Mouse (Mus musculus): Measurements from ENCODE around the gene Slc25a21. TPM values are rescaled to one million over a fixed set of nuclear protein-coding genes. Genes with fewer than 3 reads are reported as not detected.

Slc25a21 gene
- polyA plus RNA-seq, 1 experiment = 0.77 TPM

- Histone ChIP-seq H3K27ac (ENCODE audit: insufficient read depth, low read length) (no peak overlapping the region), H3K4me3 (ENCODE audit: insufficient read depth, low read length) (no peak overlapping the region), H3K4me1 (ENCODE audit: control insufficient read depth, insufficient read depth, low read length) (no peaks in the 10 kb centered on the region)
- TF ChIP-seq CTCF (IDR thresholded peaks at IDR 0.05; ENCODE audit: extremely low read depth, insufficient read depth, low read length) = no peak
- no peak for TF ChIP-seq POLR2A (IDR thresholded peaks at IDR 0.05; ENCODE audit: extremely low read depth, insufficient read depth, low read length)
Observed at GRCm38 (mm10) chr12:56773941-56774340, 423.3 kb downstream of the Slc25a21 start.

DNA sequence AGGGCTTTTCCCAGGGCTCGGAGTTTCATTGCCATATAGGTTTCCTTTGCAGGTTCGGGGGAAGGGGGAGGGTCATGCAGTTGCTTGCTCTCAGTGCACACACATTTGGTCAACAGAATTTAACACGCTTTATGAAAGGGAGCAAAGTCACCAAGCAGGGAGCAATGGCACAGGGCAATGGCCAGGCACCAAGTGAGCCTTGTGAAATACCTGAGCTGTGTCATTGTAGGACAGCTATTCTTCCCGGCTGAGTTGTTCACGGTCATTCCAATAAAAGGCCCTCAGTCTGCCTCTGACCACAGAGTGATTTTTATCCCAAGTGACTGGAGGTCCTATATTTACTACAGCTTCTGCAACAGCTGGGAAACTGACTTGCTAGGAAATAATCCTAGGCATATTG, 427.9 kb downstream of the Slc25a21 start:
- no peaks in the 10 kb centered on the region for H3K4me1 ChIP-seq (ENCODE audit: control insufficient read depth, insufficient read depth, low read length)
- no peak overlapping the region for H3K4me3 ChIP-seq (ENCODE audit: insufficient read depth, low read length)
- TF ChIP-seq CTCF (IDR thresholded peaks at IDR 0.05; ENCODE audit: extremely low read depth, insufficient read depth, low read length) (no peak), POLR2A (IDR thresholded peaks at IDR 0.05; ENCODE audit: extremely low read depth, insufficient read depth, low read length) (no peak)
- H3K27ac ChIP-seq (ENCODE audit: insufficient read depth, low read length) = no peak overlapping the region

GRCm38 (mm10) chr12:56767474-56767873, 429.8 kb downstream of the Slc25a21 start:
- Histone ChIP-seq H3K4me1 (ENCODE audit: control insufficient read depth, insufficient read depth, low read length) (no peaks in the 10 kb centered on the region), H3K4me3 (ENCODE audit: insufficient read depth, low read length) (no peak overlapping the region), H3K27ac (ENCODE audit: insufficient read depth, low read length) (no peak overlapping the region)
- TF ChIP-seq CTCF (IDR thresholded peaks at IDR 0.05; ENCODE audit: extremely low read depth, insufficient read depth, low read length) = no peak
- TF ChIP-seq POLR2A (IDR thresholded peaks at IDR 0.05; ENCODE audit: extremely low read depth, insufficient read depth, low read length) = no peak

GRCm38 (mm10) chr12:56737104-56737503, 460.2 kb downstream of the Slc25a21 start:
- Histone ChIP-seq H3K4me1 (ENCODE audit: control insufficient read depth, insufficient read depth, low read length) (no peaks in the 10 kb centered on the region), H3K4me3 (ENCODE audit: insufficient read depth, low read length) (no peak overlapping the region), H3K27ac (ENCODE audit: insufficient read depth, low read length) (no peak overlapping the region)
- no peak for TF ChIP-seq POLR2A (IDR thresholded peaks at IDR 0.05; ENCODE audit: extremely low read depth, insufficient read depth, low read length)
- no peak for TF ChIP-seq CTCF (IDR thresholded peaks at IDR 0.05; ENCODE audit: extremely low read depth, insufficient read depth, low read length)

GRCm38 (mm10) chr12:56727631-56728030, 469.6 kb downstream of the Slc25a21 start:
- H3K4me1 ChIP-seq (ENCODE audit: control insufficient read depth, insufficient read depth, low read length) = no peaks in the 10 kb centered on the region
- H3K4me3 ChIP-seq (ENCODE audit: insufficient read depth, low read length) = no peak overlapping the region
- TF ChIP-seq POLR2A (IDR thresholded peaks at IDR 0.05; ENCODE audit: extremely low read depth, insufficient read depth, low read length) (no peak), CTCF (IDR thresholded peaks at IDR 0.05; ENCODE audit: extremely low read depth, insufficient read depth, low read length) (no peak)
- no peak overlapping the region for H3K27ac ChIP-seq (ENCODE audit: insufficient read depth, low read length)

DNA sequence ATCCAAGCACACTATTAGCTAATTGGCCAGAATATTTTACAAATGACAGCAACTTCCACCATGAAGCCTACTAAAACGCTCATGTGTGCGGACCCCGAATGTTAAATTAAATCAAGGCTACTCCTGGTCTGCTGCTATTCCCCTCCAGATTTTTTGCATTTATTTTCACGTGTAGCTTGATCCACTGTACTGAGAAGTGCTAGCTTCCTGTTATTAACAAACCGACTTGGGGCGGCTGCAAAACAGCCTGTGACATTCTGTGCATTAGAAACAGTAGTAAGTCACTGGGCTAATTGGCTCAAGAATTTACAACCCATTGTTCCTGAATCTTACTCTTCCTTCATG, 478.6 kb downstream of the Slc25a21 start:
- TF ChIP-seq POLR2A (IDR thresholded peaks at IDR 0.05; ENCODE audit: extremely low read depth, insufficient read depth, low read length) (no peak), CTCF (IDR thresholded peaks at IDR 0.05; ENCODE audit: extremely low read depth, insufficient read depth, low read length) (no peak)
- no peak overlapping the region for H3K27ac ChIP-seq (ENCODE audit: insufficient read depth, low read length)
- H3K4me1 ChIP-seq (ENCODE audit: control insufficient read depth, insufficient read depth, low read length) = no peaks in the 10 kb centered on the region
- no peak overlapping the region for H3K4me3 ChIP-seq (ENCODE audit: insufficient read depth, low read length)

DNA sequence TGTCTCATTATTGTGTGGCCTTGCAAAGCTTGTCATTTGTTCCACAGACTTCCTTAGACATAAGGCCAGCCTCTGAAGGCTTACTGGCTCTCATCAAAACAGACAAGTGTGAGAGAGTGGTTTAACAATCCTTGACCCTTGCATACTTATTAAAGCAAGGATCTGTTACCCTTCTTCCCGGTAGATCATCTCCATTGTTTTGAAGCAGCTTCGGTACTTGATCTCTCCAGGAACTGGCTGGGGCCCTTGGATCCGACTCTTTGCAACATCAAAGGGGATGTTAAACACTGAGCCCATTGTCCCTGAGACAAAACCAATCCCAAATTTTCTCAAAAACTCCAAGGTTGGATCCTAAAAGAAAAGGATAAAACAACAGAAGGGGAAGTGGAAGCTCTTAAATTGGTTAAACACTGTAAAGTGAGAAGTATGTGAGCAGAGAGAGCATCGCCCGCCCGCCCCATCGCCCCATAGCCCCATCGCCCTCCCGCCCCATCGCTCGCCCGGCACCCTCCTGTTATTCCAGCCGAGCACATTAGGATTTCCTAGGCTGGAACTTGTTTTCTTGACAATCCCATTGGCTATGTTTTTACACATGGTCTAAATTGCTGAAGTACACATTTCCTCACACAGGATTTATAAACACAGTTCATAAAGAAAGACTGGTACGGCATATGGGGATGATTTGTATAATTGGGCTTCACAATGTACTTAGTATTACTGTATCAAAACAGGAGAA, 479.1 kb downstream of the Slc25a21 start:
- TF ChIP-seq CTCF (IDR thresholded peaks at IDR 0.05; ENCODE audit: extremely low read depth, insufficient read depth, low read length) = no peak
- Histone ChIP-seq H3K27ac (ENCODE audit: insufficient read depth, low read length) (no peak overlapping the region), H3K4me3 (ENCODE audit: insufficient read depth, low read length) (no peak overlapping the region), H3K4me1 (ENCODE audit: control insufficient read depth, insufficient read depth, low read length) (no peaks in the 10 kb centered on the region)

DNA sequence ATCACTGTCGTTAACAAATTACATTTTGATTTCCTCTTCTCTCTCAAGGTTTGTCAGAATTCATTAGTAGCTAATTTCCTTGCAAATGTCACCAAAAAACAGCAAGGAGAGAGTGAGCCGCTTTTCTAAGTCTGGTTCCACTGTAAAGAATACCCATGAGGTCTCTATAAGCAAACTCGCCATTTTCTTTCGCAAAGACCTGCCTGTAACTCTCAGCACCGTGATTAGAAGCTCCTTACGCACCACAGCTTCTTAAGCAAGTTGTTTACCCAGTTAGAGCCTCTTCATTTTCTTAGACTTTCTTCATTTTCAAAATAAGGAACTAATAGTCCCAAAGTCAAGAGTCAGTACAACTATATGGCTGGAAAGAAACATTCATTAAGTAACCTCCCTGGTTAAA, 496.3 kb downstream of the Slc25a21 start:
- Histone ChIP-seq H3K27ac (ENCODE audit: insufficient read depth, low read length) (no peak overlapping the region), H3K4me3 (ENCODE audit: insufficient read depth, low read length) (no peak overlapping the region), H3K4me1 (ENCODE audit: control insufficient read depth, insufficient read depth, low read length) (no peaks in the 10 kb centered on the region)
- TF ChIP-seq POLR2A (IDR thresholded peaks at IDR 0.05; ENCODE audit: extremely low read depth, insufficient read depth, low read length) (no peak), CTCF (IDR thresholded peaks at IDR 0.05; ENCODE audit: extremely low read depth, insufficient read depth, low read length) (no peak)

DNA sequence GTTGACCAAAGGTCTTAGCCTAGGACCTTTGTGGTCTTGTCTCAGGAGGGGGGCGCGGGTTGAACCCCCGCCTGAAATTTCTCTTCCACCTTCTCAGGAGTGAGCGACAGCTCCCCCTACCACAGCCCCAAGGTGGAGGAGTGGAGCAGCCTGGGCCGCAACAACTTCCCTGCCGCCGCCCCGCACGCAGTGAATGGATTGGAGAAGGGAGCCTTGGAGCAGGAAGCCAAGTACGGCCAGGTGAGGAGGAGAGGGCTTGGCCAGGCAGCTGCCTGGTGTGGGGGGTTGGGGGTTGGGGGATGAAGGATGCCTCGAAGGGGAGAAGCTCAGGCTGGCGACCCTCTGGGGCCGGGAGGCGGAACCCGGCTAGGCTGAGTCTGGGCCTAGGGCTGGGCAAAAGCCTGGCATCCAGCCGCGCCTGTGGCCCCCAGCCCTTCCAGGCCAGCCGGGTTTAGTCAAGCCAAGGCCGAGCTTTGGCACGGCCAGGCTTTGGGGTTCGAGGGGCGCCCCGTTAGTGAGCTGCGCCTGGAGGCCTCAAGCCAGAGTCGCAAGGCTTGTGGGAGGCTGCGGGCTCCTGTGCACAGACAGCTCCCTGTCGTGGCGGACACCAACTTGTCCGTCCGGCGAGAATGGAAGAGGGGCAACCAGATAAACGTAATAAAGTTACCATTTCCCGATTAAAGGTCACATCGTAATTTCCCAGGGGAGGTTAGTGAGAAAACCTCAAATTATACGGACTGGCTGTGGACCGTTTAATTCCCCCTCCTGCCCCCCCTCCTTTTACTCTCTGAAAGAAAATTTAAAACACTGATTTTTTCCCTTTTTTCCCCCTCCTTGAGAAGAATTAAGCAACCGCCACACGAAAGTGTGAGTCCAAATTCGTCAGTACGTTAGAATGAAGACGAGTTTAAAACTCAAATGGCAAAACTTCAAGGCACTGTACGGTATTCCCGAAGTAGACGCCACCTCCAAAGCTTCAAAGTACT, 497.1 kb downstream of the Slc25a21 start:
- Histone ChIP-seq H3K27ac (ENCODE audit: insufficient read depth, low read length) (no peak overlapping the region), H3K4me3 (ENCODE audit: insufficient read depth, low read length) (no peak overlapping the region), H3K4me1 (ENCODE audit: control insufficient read depth, insufficient read depth, low read length) (no peaks in the 10 kb centered on the region)
- TF ChIP-seq CTCF (IDR thresholded peaks at IDR 0.05; ENCODE audit: extremely low read depth, insufficient read depth, low read length) (no peak), POLR2A (IDR thresholded peaks at IDR 0.05; ENCODE audit: extremely low read depth, insufficient read depth, low read length) (no peak)

- H3K27ac ChIP-seq (ENCODE audit: insufficient read depth, low read length) = no peak overlapping the region
- H3K4me3 ChIP-seq (ENCODE audit: insufficient read depth, low read length) = no peak overlapping the region
- H3K4me1 ChIP-seq (ENCODE audit: control insufficient read depth, insufficient read depth, low read length) = no peaks in the 10 kb centered on the region
- no peak for TF ChIP-seq CTCF (IDR thresholded peaks at IDR 0.05; ENCODE audit: extremely low read depth, insufficient read depth, low read length)
- no peak for TF ChIP-seq POLR2A (IDR thresholded peaks at IDR 0.05; ENCODE audit: extremely low read depth, insufficient read depth, low read length)
Observed at GRCm38 (mm10) chr12:56699351-56699750, 497.9 kb downstream of the Slc25a21 start.
